Mouse (Mus musculus): ENCODE results near the gene Evi2b.

The Evi2b gene

GRCm38 (mm10) chr11:79522944-79523343 lies 618 bp downstream of the Evi2b start:
- DNase-seq (ENCODE audit: low read depth, low spot score) = peak; percentile 41

GRCm38 (mm10) chr11:79521930-79522329 lies 1.6 kb downstream of the Evi2b start:
- peak; percentile 69 for DNase-seq (ENCODE audit: low read depth, low spot score)

GRCm38 (mm10) chr11:79520772-79521171 lies 2.8 kb downstream of the Evi2b start:
- peak; percentile 39 for DNase-seq (ENCODE audit: low read depth, low spot score)

- peak; percentile 87 for DNase-seq (ENCODE audit: low read depth, low spot score)
These were observed 3.7 kb downstream of the Evi2b start for GRCm38 (mm10) chr11:79519878-79520291.

- no peak for DNase-seq (ENCODE audit: low read depth, low spot score)
These were observed 4.3 kb downstream of the Evi2b start for GRCm38 (mm10) chr11:79519299-79519698.

GRCm38 (mm10) chr11:79515798-79516197 lies 7.8 kb downstream of the Evi2b start:
- DNase-seq (ENCODE audit: low read depth, low spot score) = no peak

GRCm38 (mm10) chr11:79515331-79515730 lies 8.2 kb downstream of the Evi2b start:
- no peak for DNase-seq (ENCODE audit: low read depth, low spot score)

- DNase-seq (ENCODE audit: low read depth, low spot score) = no peak
These were observed 11.6 kb downstream of the Evi2b start for GRCm38 (mm10) chr11:79511970-79512369.

GRCm38 (mm10) chr11:79504506-79504905 lies 19.1 kb downstream of the Evi2b start:
- no peak for DNase-seq (ENCODE audit: low read depth, low spot score)

GRCm38 (mm10) chr11:79503845-79504244 lies 19.7 kb downstream of the Evi2b start, which contains the start of gene Omg:
Gene Omg (minus strand): TSS chr11:79504084.
- DNase-seq (ENCODE audit: low read depth, low spot score) = no peak

GRCm38 (mm10) chr11:79502917-79503316 lies 20.6 kb downstream of the Evi2b start:
- DNase-seq (ENCODE audit: low read depth, low spot score) = no peak

- DNase-seq (ENCODE audit: low read depth, low spot score) = no peak
These were observed 28.4 kb downstream of the Evi2b start for GRCm38 (mm10) chr11:79494976-79495800.

- no peak for DNase-seq (ENCODE audit: low read depth, low spot score)
These were observed 38.8 kb downstream of the Evi2b start for GRCm38 (mm10) chr11:79484721-79485120.

GRCm38 (mm10) chr11:79483876-79484528 lies 39.6 kb downstream of the Evi2b start:
- no peak for DNase-seq (ENCODE audit: low read depth, low spot score)

GRCm38 (mm10) chr11:79483392-79483791 lies 40.2 kb downstream of the Evi2b start:
- DNase-seq (ENCODE audit: low read depth, low spot score) = no peak

GRCm38 (mm10) chr11:79468097-79468496 lies 55.5 kb downstream of the Evi2b start:
- no peak for DNase-seq (ENCODE audit: low read depth, low spot score)

All from A20 (cell line).